Comparison of ENCODE assay signal across 1 mouse cellular context in genomic region chr11:69657462-69657881, GRCm38 (mm10).
TF ChIP-seq lines count a peak whose summit lies in the region.

No protein-coding gene starts in this region.

TF ChIP-seq in MEL, 35 proteins besides CTCF, POLR2A, EP300 and RAD21:
- TF ChIP-seq SIN3A (IDR thresholded peaks at IDR 0.05; ENCODE audit: low read length): 0 out of 2 replicates have a peak, but pooled peaks have one; percentile 4
- TF ChIP-seq RCOR1 (IDR thresholded peaks at IDR 0.05; ENCODE audit: low read depth, low read length): no peak
- TF ChIP-seq CHD1 (IDR thresholded peaks at IDR 0.05; ENCODE audit: low read depth, low read length): no peak
